Mouse (Mus musculus): ENCODE measurements around the gene Plekha1. TPM values are rescaled to one million over a fixed set of nuclear protein-coding genes. Genes with fewer than 3 reads are reported as not detected.

The Plekha1 gene
- 10 to 100 TPM; 92.6 to 98.0 TPM for total RNA-seq (2021)
- long read RNA-seq, experiment 1, transcript Plekha1-202 (13 exons, 2,301 nt): major isoform, 31 of 151 reads
- long read RNA-seq, experiment 1, transcript Plekha1-203 (13 exons, 3,777 nt): minor isoform, 11 of 151 reads
- long read RNA-seq, experiment 1, partial matches to known transcripts: 7 of 151 reads
- long read RNA-seq, experiment 1, other reads (novel, unspliced or antisense): 101 of 151 reads
- long read RNA-seq, experiment 2, transcript Plekha1-203 (13 exons, 3,777 nt): minor isoform, 9 of 95 reads
- long read RNA-seq, experiment 2, transcript Plekha1-202 (13 exons, 2,301 nt): major isoform, 20 of 95 reads
- long read RNA-seq, experiment 2, partial matches to known transcripts: 5 of 95 reads
- long read RNA-seq, experiment 2, other reads (novel, unspliced or antisense): 59 of 95 reads

GRCm38 (mm10) chr7:130865613-130866591 is at the start of gene Plekha1:
Plekha1 (plus strand) TSS chr7:130865756.
- DNase-seq (ENCODE audit: low spot score in 2 of 2): peak; percentile 99
- intact Hi-C loops (cut with DNase I): no loop called here

GRCm38 (mm10) chr7:130816243-130816642 is 49.3 kb upstream of the Plekha1 start:
- DNase-seq (ENCODE audit: low spot score in 2 of 2): no peak
- intact Hi-C loops (cut with DNase I): no loop called here

GRCm38 (mm10) chr7:130818813-130819212 is 46.7 kb upstream of the Plekha1 start:
- intact Hi-C loops (cut with DNase I): no loop called here
- no peak for DNase-seq (ENCODE audit: low spot score in 2 of 2)

- intact Hi-C loops (cut with DNase I): no loop called here
These were observed 45.9 kb upstream of the Plekha1 start for GRCm38 (mm10) chr7:130819624-130820023.

GRCm38 (mm10) chr7:130823992-130824391 is 41.6 kb upstream of the Plekha1 start:
- no peak for DNase-seq (ENCODE audit: low spot score in 2 of 2)
- intact Hi-C loops (cut with DNase I): no loop called here

More at GRCm38 (mm10) chr7:130819624-130820023, 45.9 kb upstream of the Plekha1 start:
- peak in 1 of 2 experiments; percentile 59 for DNase-seq (ENCODE audit: low spot score in 2 of 2)

GRCm38 (mm10) chr7:130826343-130826742 is 39.2 kb upstream of the Plekha1 start:
- no peak for DNase-seq (ENCODE audit: low spot score in 2 of 2)
- intact Hi-C loops (cut with DNase I): loop anchor here (2.0 kb wide), 1 partner anchor 90 kb away; no protein-coding TSS in a partner anchor

GRCm38 (mm10) chr7:130827431-130827830 is 38.1 kb upstream of the Plekha1 start:
- intact Hi-C loops (cut with DNase I): loop anchor here (2.0 kb wide), 1 partner anchor 89 kb away; no protein-coding TSS in a partner anchor
- DNase-seq (ENCODE audit: low spot score in 2 of 2): peak; percentile 67 to 71

GRCm38 (mm10) chr7:130827844-130828403 is 37.6 kb upstream of the Plekha1 start:
- intact Hi-C loops (cut with DNase I): loop anchor here (2.0 kb wide), 1 partner anchor 89 kb away; no protein-coding TSS in a partner anchor

GRCm38 (mm10) chr7:130828475-130828874 is 37.1 kb upstream of the Plekha1 start:
- DNase-seq (ENCODE audit: low spot score in 2 of 2): no peak

More at GRCm38 (mm10) chr7:130827844-130828403, 37.6 kb upstream of the Plekha1 start:
- no peak for DNase-seq (ENCODE audit: low spot score in 2 of 2)

GRCm38 (mm10) chr7:130831586-130831985 is 34.0 kb upstream of the Plekha1 start:
- DNase-seq (ENCODE audit: low spot score in 2 of 2): no peak

More at GRCm38 (mm10) chr7:130828475-130828874, 37.1 kb upstream of the Plekha1 start:
- intact Hi-C loops (cut with DNase I): no loop called here

GRCm38 (mm10) chr7:130834299-130834698 is 31.3 kb upstream of the Plekha1 start:
- no peak for DNase-seq (ENCODE audit: low spot score in 2 of 2)
- intact Hi-C loops (cut with DNase I): no loop called here

More at GRCm38 (mm10) chr7:130831586-130831985, 34.0 kb upstream of the Plekha1 start:
- intact Hi-C loops (cut with DNase I): no loop called here

- DNase-seq (ENCODE audit: low spot score in 2 of 2): no peak
- intact Hi-C loops (cut with DNase I): no loop called here
These were observed 30.3 kb upstream of the Plekha1 start for GRCm38 (mm10) chr7:130834958-130835861.

GRCm38 (mm10) chr7:130836066-130836465 is 29.5 kb upstream of the Plekha1 start:
- intact Hi-C loops (cut with DNase I): no loop called here

GRCm38 (mm10) chr7:130837941-130838657 is 27.5 kb upstream of the Plekha1 start:
- intact Hi-C loops (cut with DNase I): no loop called here
- peak in 1 of 2 experiments; percentile 24 for DNase-seq (ENCODE audit: low spot score in 2 of 2)

More at GRCm38 (mm10) chr7:130836066-130836465, 29.5 kb upstream of the Plekha1 start:
- no peak for DNase-seq (ENCODE audit: low spot score in 2 of 2)

GRCm38 (mm10) chr7:130838658-130839025 is 26.9 kb upstream of the Plekha1 start:
- no peak for DNase-seq (ENCODE audit: low spot score in 2 of 2)
- intact Hi-C loops (cut with DNase I): no loop called here

- intact Hi-C loops (cut with DNase I): no loop called here
- no peak for DNase-seq (ENCODE audit: low spot score in 2 of 2)
These were observed 26.0 kb upstream of the Plekha1 start for GRCm38 (mm10) chr7:130839380-130840100.

- intact Hi-C loops (cut with DNase I): no loop called here
- DNase-seq (ENCODE audit: low spot score in 2 of 2): no peak
These were observed 18.3 kb upstream of the Plekha1 start for GRCm38 (mm10) chr7:130847164-130847718.
